In the genomic region with DNA sequence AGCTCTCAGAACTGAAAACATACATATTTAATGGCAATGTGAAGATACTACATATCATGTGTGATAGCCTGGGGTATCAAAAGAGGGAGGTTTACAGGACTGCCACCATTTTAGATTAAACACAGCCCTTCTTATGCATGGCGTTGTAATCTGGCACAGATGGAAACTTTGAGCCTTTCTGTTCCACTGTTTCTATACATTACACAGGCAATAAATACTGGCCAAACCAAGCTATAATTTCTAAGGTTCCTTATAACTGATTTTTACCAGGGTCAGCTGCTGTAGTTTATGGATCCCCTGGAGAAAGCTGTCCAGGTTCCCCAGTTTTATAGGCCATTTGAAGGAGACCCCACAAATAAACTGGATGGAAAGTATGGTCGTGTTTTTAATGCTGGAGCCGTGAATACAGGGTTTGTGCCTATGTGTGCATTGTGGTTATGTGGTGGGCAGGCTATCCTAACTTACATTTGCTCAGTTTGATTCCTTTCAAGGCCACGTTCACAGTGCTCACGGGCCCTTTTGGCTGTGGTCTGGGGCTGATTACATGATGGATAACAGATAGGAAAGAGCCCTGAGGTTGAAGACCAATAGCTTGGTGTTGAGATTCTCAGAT, we compare ENCODE assay signal across 24 mouse cellular contexts.
"Had no signal": no experiment of that assay in that cellular context is flagged by ENCODE, and none has a peak within 500 bp of the region (broad histone marks: within the 10 kb centered on the region; RNA-seq: fewer than 3 reads in every experiment).

No protein-coding gene starts in this region.

- H3K4me3 ChIP-seq: kidney, embryonic 15.5 days; left cerebral cortex, adult 2 months; midbrain, embryonic 13.5 days; neural tube, embryonic 12.5 days; neural tube, embryonic 15.5 days had no signal

- ATAC-seq: intestine, postnatal 0 days; liver, postnatal 0 days; lung, postnatal 0 days; midbrain, embryonic 13.5 days; midbrain, embryonic 16.5 days had no signal

- H3K36me3 ChIP-seq: kidney, embryonic 15.5 days; midbrain, embryonic 13.5 days; neural tube, embryonic 12.5 days; neural tube, embryonic 15.5 days had no signal

- DNase-seq: kidney, adult 8-10 months; kidney, postnatal 10 days; kidney, postnatal 36 days; layer of hippocampus, postnatal 36 days; left cerebral cortex, postnatal 4 days; liver, postnatal 0 days; lung, embryonic 14.5 days; right cerebral cortex, adult 18-20 months; right cerebral cortex, postnatal 14 days; right cerebral cortex, postnatal 4 days; thymus, adult 2 months; thymus, postnatal 25 days had no signal

- H3K4me2 ChIP-seq: kidney, embryonic 15.5 days; liver, embryonic 11.5 days; lung, embryonic 14.5 days; midbrain, embryonic 13.5 days; neural tube, embryonic 12.5 days; neural tube, embryonic 15.5 days had no signal

- H3K27me3 ChIP-seq: kidney, embryonic 15.5 days; midbrain, embryonic 13.5 days; neural tube, embryonic 12.5 days; neural tube, embryonic 15.5 days had no signal

- H3K9ac ChIP-seq: kidney, embryonic 15.5 days; liver, embryonic 14.5 days; liver, postnatal 0 days; lung, embryonic 14.5 days; midbrain, embryonic 13.5 days; neural tube, embryonic 12.5 days; neural tube, embryonic 15.5 days had no signal

- H3K9me3 ChIP-seq: kidney, embryonic 15.5 days; midbrain, embryonic 13.5 days; neural tube, embryonic 12.5 days; neural tube, embryonic 15.5 days had no signal

- H3K27ac ChIP-seq: kidney, embryonic 15.5 days; left cerebral cortex, adult 2 months; liver, embryonic 14.5 days; macrophage; midbrain, embryonic 13.5 days; neural tube, embryonic 12.5 days; neural tube, embryonic 15.5 days; stomach, postnatal 0 days had no signal
